Mouse (Mus musculus): ENCODE measurements around the gene Kmt2d.

DNA sequence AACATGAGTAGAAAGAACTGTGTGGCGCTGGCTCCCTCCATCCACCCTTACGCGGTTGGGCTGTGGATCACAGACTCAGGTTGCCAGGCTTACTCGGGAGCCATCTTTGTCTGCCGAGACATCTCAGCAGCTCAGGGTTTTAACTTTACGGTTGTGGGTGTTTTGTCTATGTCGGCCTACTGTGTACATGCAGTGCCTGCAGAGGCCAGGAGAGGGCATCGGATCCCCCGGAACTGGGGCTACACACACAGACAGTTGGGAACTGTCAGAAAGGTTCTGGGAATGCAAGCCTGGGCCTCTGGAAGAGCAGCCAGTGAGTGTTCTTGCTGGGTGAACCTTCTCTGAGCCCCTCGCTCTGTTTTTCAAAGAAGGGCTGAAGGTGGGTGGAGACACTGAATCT is 49.6 kb downstream of the Kmt2d start:
- TF ChIP-seq POLR2A (IDR thresholded peaks at IDR 0.05; ENCODE audit: low read depth, low read length), result no peak
- peak; percentile 37 for TF ChIP-seq CTCF (conservative IDR thresholded peaks at IDR 0.05; ENCODE audit: insufficient read depth, insufficient read length, low read depth, low read length)

All from kidney, adult 2 months (tissue).